Mouse (Mus musculus) liver, embryonic 13.5 days (tissue): ENCODE results near the gene Glra2. TPM values are rescaled to one million over a fixed set of nuclear protein-coding genes. Genes with fewer than 3 reads are reported as not detected.
"Not testable (repeated sequence)": the region's sequence is repeated elsewhere in the genome, so short reads cannot be mapped to it uniquely, and the experiment has no call there.

Experiments used
- ATAC-seq: fragments of 200-750 bp; cut with Nextera tagmentation; 2 replicates; pipeline ENCODE4 v1.8.0; 2017; ENCODE audit warnings: low read depth, mild to moderate bottlenecking, moderate number of reproducible peaks, moderate library complexity
- DNase-seq: peaks from one replicate; pipeline ENCODE4 v3.0.0; 2022
- H3K27ac ChIP-seq: fragments of 300-500 bp; sonication (generic); 2 replicates; pipeline ENCODE4 v1.5.1; 2015; ENCODE audit warnings: moderate library complexity, mild to moderate bottlenecking, inconsistent platforms
- H3K27me3 ChIP-seq: fragments of 300-500 bp; sonication (generic); 2 replicates; pipeline ENCODE4 v1.6.1; 2015; ENCODE audit warnings: mild to moderate bottlenecking, inconsistent platforms
- H3K36me3 ChIP-seq: fragments of 300-500 bp; sonication (generic); 2 replicates; pipeline ENCODE4 v1.6.1; 2015; ENCODE audit warnings: mild to moderate bottlenecking, inconsistent platforms
- H3K4me1 ChIP-seq: fragments of 300-500 bp; sonication (generic); replicated peaks from 2 replicates; pipeline ENCODE4 v1.6.1; 2015; ENCODE audit warnings: inconsistent platforms
- H3K4me2 ChIP-seq: fragments of 300-500 bp; sonication (generic); 2 replicates; pipeline ENCODE4 v1.6.1; 2015; ENCODE audit warnings: inconsistent platforms, mild to moderate bottlenecking, moderate library complexity
- H3K4me3 ChIP-seq: fragments of 300-500 bp; sonication (generic); replicated peaks from 2 replicates; pipeline ENCODE4 v1.5.1; 2015; ENCODE audit warnings: mild to moderate bottlenecking, inconsistent platforms
- H3K9ac ChIP-seq: fragments of 300-500 bp; sonication (generic); 2 replicates; pipeline ENCODE4 v1.6.1; 2015; ENCODE audit warnings: mild to moderate bottlenecking, inconsistent platforms
- H3K9me3 ChIP-seq: fragments of 300-500 bp; sonication (generic); replicated peaks from 2 replicates; pipeline ENCODE4 v1.6.1; 2016; ENCODE audit warnings: inconsistent platforms
- WGBS: fragments of 180-500 bp; shearing (Covaris S2); methylation state at CpG from one replicate; pipeline ENCODE4 v1.1.7; 2015; ENCODE audit not compliant: insufficient replicate concordance; 5-methylcytosine and 5-hydroxymethylcytosine counted together
- polyA plus RNA-seq: library from polyadenylated mRNA; unstranded; fragments of >200 nt; fragmentation: Nextera tagmentation; extraction: Ambion mirVana; gene quantifications from 2 replicates; pipeline ENCODE4 v1.2.1, GENCODE M21; 2015

Glra2 gene
- 0.03 TPM in 1 of 2 replicates, not detected in the other for polyA plus RNA-seq

DNA sequence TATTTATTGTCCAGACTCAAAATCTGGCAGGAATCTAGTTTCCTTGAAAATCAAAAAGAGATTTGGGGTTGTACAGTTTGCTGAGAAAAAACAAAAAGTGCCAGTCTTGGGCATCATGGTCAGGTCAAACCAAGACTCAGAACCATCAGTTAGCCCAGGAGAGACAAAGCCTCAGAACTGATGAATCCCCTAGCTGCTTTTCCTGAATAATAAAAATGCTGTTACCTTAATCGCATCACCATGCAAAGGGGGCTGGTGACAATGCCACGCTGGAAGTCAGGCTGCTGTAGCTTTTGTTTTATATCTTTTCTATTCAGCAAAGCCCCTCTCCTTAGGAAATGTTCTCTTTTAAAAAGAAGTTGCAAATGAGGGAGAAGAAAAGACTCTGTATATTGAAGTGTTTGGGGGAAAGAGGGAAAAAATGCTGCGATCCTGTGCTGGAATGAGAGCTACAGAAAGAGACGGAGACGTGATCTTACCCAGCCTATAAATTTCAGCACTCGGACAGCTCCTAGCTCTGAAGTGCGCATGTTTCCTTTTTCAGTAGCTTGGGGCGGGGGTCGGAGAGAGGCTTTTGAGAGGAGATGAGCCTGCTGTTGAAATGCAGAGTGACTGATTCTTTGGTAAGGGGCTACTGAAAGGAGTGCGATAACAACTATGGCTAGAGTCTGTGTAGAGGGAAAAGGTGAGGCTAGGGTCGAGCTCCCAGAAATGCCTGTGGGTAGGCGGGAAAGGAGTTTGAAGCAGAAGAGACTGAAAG is at the start of gene Glra2:
Glra2 (minus strand) TSS at position 455 of the 760 bp plus-strand sequence.
- Histone ChIP-seq H3K9me3 (no peaks in the 10 kb centered on the region), H3K4me3 (no peak within 1 kb of the TSS), H3K27ac (no peak within 1 kb of the TSS), H3K4me1 (no peaks in the 10 kb centered on the region), H3K27me3 (no peaks in the 10 kb centered on the region), H3K4me2 (no peak within 1 kb of the TSS), H3K36me3 (no peaks in the 10 kb centered on the region), H3K9ac (no peak within 1 kb of the TSS)
- no peak for ATAC-seq
- 16% methylated on average over 12 of the region's 12 CpGs for WGBS
- DNase-seq = no peak

DNA sequence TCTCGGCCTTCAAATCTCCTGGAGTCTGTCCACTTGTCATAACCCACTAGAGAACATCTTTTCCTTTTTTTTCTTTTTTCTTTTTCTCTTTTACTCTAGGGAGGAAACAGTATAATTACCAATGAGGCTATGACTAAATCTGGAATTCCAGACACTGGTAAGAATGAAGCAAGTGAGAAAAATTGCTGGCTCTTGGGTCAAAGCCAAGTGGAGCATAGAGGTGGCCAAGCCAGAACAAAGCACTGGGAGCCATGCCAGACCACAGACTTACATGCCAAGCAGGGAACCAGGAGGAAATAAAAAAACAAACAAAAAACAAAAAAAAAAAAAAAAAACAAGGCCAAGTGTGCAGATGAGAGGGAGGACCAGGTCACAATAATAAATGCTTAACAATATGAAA is 35.6 kb upstream of the Glra2 start:
- no peaks in the 10 kb centered on the region for H3K27me3 ChIP-seq
- no peak for ATAC-seq
- no peak overlapping the region for H3K4me2 ChIP-seq
- H3K9me3 ChIP-seq = no peaks in the 10 kb centered on the region
- H3K9ac ChIP-seq = no peak overlapping the region
- no peak for DNase-seq
- no peak overlapping the region for H3K4me3 ChIP-seq
- 64% methylated on average over 1 of the region's 1 CpGs for WGBS
- H3K36me3 ChIP-seq = no peaks in the 10 kb centered on the region
- no peak overlapping the region for H3K27ac ChIP-seq
- H3K4me1 ChIP-seq = no peaks in the 10 kb centered on the region

DNA sequence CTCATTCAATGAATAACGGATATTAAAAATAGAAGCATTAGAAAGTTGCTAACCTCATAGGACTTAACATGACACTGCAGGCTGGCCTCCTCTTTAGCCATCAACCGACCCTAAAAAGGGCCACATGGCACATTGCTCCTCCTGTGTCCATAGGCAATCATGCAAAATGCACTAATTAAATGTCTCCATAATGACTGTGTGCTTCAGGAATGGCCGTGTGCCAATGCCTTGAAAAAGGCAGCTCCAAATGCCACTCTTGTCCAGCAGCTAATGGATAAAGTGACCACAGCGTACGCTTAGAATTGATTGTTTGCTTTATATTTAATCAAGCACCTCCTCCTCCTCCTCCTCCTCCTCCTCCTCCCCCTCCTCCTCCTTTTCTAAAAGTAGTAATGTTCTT is 17.4 kb upstream of the Glra2 start:
- Histone ChIP-seq H3K9ac (no peak overlapping the region), H3K9me3 (no peaks in the 10 kb centered on the region), H3K4me3 (no peak overlapping the region), H3K36me3 (no peaks in the 10 kb centered on the region), H3K27me3 (no peaks in the 10 kb centered on the region), H3K4me2 (no peak overlapping the region), H3K4me1 (no peaks in the 10 kb centered on the region), H3K27ac (no peak overlapping the region)
- 73% methylated on average over 5 of the region's 5 CpGs for WGBS
- DNase-seq = no peak
- no peak for ATAC-seq

DNA sequence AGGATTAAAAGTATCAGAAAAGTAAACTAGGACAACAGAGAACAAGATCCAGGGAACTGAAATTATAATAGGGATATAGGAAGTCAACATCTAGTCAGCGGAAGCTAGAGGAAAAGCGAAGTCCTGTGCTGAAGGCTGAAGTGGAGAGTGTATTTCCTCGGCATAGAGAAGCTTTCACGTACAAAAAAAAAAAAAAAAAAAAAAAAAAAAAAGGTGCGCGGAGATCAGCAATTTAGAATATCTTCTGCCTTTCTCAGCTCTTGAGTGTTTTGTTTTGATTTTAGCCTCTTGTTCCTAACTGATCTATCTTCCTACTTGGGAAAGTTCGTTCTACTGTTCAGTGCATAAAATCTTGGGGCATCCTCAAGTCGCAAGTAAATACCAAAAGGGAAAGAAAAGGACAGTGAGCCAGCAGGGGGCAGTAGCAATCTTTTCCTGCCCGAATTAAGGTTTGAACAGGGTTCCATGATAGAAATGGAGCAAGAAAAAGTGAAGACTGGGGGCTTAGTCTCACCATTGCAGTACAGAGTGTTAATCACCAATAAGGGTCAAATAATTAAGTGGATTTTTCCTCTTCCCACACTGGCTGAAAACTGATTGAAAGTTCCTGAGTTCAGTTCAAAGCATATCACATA is 623 bp upstream of the Glra2 start:
- Histone ChIP-seq H3K4me3 (no peak overlapping the region), H3K27ac (no peak overlapping the region), H3K4me1 (no peaks in the 10 kb centered on the region), H3K36me3 (no peaks in the 10 kb centered on the region), H3K9ac (no peak overlapping the region), H3K27me3 (no peaks in the 10 kb centered on the region), H3K4me2 (no peak overlapping the region), H3K9me3 (no peaks in the 10 kb centered on the region)
- DNase-seq (no peak), ATAC-seq (no peak)
- 14% methylated on average over 9 of the region's 9 CpGs for WGBS

DNA sequence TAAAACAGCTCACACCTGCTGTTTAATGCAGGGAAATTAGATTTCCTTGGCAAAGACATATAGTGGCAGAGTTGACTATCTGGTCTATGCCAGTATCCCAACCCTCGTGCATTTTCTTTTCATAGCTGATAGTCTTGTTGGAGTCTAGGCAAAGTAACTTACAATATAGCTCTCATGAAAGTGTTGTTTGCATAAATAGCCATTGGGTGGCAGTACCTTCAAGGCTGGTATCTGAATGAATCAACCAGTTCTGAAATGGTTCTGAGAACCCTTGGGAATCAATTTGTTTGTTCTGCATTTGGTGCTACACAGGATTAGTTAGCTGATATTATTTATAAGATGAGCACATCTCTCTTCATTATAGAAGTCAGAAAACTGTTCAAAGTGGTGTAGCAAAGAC is 133.6 kb downstream of the Glra2 start:
- ATAC-seq (no peak), DNase-seq (no peak)
- 49% methylated on average over 1 of the region's 1 CpGs for WGBS
- Histone ChIP-seq H3K9ac (no peak overlapping the region), H3K27me3 (no peaks in the 10 kb centered on the region), H3K9me3 (no peaks in the 10 kb centered on the region), H3K36me3 (no peaks in the 10 kb centered on the region), H3K4me2 (no peak overlapping the region), H3K4me3 (no peak overlapping the region), H3K27ac (no peak overlapping the region), H3K4me1 (no peaks in the 10 kb centered on the region)

DNA sequence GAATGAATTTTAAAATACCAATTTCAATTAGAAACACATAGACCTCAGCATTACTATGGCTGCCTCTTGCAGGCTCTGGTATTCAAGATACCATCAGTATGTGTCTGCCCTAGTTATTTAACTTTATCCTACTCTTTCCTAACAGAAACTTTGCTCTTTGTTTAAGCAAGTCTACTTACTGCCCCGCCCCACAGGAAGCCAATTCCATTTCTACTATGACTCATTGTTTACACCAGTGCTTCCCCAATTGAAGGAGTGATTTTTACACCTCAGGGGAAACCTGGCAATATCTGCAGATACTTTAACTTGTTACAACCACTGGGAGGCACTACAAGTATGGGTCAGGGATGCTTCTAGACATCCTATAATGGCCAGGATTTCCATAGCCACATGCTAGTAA is 136.0 kb downstream of the Glra2 start:
- WGBS = 16% methylated on average over 1 of the region's 1 CpGs
- H3K4me1 ChIP-seq = no peaks in the 10 kb centered on the region
- H3K27me3 ChIP-seq = no peaks in the 10 kb centered on the region
- no peak overlapping the region for H3K9ac ChIP-seq
- H3K9me3 ChIP-seq = no peaks in the 10 kb centered on the region
- DNase-seq (no peak), ATAC-seq (no peak)
- H3K36me3 ChIP-seq = no peaks in the 10 kb centered on the region
- H3K27ac ChIP-seq = no peak overlapping the region
- no peak overlapping the region for H3K4me2 ChIP-seq
- H3K4me3 ChIP-seq = no peak overlapping the region

DNA sequence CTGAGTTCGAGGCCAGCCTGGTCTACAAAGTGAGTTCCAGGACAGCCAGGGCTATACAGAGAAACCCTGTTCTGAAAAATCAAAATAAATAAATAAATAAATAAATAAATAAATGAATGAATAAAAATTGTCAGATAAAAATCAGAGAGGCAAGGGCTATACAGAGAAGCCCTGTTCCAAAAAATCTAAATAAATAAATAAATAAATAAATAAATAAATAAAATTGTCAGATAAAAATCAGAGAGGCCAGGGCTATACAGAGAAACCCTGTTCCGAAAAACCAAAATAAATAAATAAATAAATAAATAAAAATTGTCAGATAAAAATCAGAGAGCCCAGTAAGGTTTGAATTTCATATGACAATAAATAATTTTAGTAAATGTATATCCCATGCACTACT is 144.2 kb downstream of the Glra2 start:
- not testable (repeated sequence) for H3K36me3 ChIP-seq, ATAC-seq

DNA sequence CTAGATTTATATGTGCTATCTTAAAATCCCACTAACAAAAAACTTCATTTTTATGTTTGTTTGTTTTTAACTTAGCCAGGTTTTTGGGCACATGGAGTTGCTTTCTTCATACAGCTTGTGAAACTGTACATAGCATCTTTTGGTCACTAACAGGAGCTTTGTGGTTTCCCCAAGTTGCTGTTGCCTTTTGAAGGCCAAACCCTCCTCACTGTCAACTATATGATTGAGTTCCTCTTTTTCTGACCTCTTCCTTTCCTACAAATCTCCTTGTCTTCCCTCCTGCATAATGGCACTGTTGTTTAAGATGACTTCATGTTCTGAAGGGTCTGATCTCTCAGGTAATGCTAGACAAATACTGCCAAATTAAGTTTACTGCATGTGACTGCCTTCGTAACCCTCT is 170.6 kb downstream of the Glra2 start:
- no peak for DNase-seq
- no peak for ATAC-seq

More for the DNA sequence above, 144.2 kb downstream of the Glra2 start:
- H3K27me3 ChIP-seq, H3K4me3 ChIP-seq, H3K9me3 ChIP-seq, H3K4me2 ChIP-seq, H3K27ac ChIP-seq, H3K9ac ChIP-seq, DNase-seq, H3K4me1 ChIP-seq: not testable (repeated sequence)
- WGBS = 62% methylated on average over 2 of the region's 2 CpGs

DNA sequence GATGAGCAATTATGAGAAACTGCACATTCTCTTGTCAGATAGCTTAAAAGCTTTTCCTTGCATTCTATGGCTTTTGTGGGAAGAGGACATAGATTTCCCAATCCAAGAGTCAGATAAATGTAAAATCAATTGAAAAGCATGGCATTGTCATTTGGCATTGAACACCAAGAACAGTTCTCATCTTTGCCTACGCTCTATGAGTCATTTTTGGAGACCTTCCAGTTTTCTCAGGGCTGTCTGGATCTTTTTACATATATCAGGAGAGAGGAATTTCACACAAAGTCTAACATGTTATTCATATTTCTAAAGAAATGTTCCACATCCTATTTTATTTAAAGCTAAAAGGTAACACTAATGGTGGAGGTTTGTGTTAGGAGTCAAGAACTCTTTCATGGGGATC is 223.0 kb downstream of the Glra2 start:
- Histone ChIP-seq H3K4me3 (no peak overlapping the region), H3K4me2 (no peak overlapping the region), H3K27ac (no peak overlapping the region), H3K9me3 (no peaks in the 10 kb centered on the region), H3K36me3 (no peaks in the 10 kb centered on the region), H3K4me1 (no peaks in the 10 kb centered on the region), H3K9ac (no peak overlapping the region), H3K27me3 (no peaks in the 10 kb centered on the region)
- DNase-seq (no peak), ATAC-seq (no peak)
- 52% methylated on average over 1 of the region's 1 CpGs for WGBS

More for the DNA sequence above, 170.6 kb downstream of the Glra2 start:
- H3K36me3 ChIP-seq = no peaks in the 10 kb centered on the region
- no peak overlapping the region for H3K27ac ChIP-seq
- no peaks in the 10 kb centered on the region for H3K27me3 ChIP-seq
- WGBS = 63% methylated on average over 1 of the region's 1 CpGs
- no peak overlapping the region for H3K9ac ChIP-seq
- H3K4me2 ChIP-seq = no peak overlapping the region
- H3K4me1 ChIP-seq = no peaks in the 10 kb centered on the region
- H3K4me3 ChIP-seq = no peak overlapping the region
- no peaks in the 10 kb centered on the region for H3K9me3 ChIP-seq
